Mouse (Mus musculus) left cerebral cortex, postnatal 14 days (tissue): ENCODE data around the gene Wfikkn1. TPM values are rescaled to one million over a fixed set of nuclear protein-coding genes. Genes with fewer than 3 reads are reported as not detected.

ENCODE experiments used
- DNase-seq, 2 experiments: peaks; one replicate each; pipeline ENCODE4 v3.0.0; 2021 to 2022; ENCODE audit warnings: low spot score in 2 of 2, mixed read lengths in 1 of 2
- intact Hi-C: fragments of 180-260 bp; cut with DNase I; formaldehyde crosslinking; loops from one replicate; pipeline ENCODE4 v1.15.1; 2025
- total RNA-seq, 2 experiments: library from RNA; stranded (reverse); gene quantifications; 2 replicates each; pipeline ENCODE4 v1.2.3; 2021

The Wfikkn1 gene
- total RNA-seq, 2 experiments from 2014 or later, result 1.1 to 1.8 TPM

DNA sequence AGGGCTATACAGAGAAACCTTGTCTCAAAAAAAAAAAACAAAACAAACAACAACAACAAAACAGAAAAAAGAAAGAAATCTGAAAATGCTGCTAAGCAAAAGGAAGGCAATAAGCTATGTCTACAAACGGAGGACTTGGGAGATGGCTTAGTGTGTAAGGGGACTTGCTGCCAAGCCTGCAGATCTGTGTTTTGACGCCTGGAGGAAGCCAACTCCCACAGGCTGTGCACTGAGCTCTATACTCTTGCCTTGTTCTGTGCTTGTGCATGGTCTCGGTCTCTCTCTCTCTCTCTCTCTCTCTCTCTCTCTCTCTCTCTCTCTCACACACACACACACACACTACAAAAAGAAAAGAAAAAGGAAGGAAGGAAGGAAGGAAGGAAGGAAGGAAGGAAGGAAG, 8.2 kb upstream of the Wfikkn1 start:
- DNase-seq, result no peak
- intact Hi-C loops, result no loop called here

DNA sequence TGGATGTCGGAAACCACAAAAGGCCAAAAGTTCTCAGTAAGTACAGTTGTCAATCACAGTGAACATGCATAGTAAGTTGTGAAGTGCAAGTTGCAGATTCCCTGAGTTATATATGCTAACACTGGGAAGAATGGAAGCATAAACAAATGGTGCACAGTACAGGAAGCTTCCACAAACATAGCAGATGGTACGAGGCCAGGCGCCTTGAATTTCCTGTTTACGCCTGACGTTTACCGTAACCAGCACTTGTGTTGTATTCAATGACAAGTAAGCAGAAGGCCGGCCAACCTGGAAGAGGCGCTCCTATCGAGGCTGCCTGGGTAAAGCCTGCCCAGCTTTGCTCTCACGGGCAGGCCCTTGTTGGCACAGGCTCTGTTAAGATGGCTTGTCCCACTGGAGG, 6.8 kb upstream of the Wfikkn1 start:
- intact Hi-C loops, result no loop called here
- DNase-seq, result no peak

DNA sequence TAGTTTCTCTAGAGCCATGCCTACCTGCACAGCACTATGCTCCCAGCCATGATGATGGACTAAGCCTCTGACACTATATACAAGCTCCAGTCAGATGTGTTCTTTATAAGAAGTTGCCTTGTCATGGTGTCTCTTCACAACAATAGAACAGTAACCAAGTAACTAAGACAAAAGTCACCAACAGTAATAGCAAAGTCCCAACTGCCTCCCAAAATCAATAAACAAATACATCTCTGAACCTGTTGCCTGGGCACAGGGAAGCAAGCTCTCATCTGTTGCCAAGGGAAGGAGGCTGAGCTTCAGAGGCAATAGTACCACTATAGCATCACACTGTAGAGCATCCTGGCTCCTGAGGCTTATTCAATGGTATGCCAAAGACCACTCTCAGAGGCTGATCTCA, 6.1 kb upstream of the Wfikkn1 start:
- no peak for DNase-seq
- intact Hi-C loops, result no loop called here

DNA sequence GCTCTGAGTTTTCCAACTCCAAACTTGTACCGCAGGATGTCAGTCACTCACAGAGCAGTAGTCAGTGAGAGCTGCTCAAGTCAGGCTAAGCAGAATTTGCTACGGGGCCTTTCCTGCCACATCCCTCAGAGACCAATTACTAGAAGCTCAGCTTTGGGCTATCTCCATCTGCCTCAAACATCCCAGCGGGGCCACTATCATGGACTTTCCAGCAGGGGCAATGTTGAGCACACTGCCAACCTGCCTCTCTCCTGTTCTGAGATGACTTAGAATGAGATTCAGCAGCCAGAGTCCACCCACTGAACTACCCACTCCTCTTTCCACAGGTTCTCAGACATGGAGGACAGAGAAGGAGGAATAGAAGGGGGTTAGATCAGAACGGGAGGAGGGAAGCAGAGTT, 5.0 kb upstream of the Wfikkn1 start:
- DNase-seq, result no peak
- intact Hi-C loops, result no loop called here

DNA sequence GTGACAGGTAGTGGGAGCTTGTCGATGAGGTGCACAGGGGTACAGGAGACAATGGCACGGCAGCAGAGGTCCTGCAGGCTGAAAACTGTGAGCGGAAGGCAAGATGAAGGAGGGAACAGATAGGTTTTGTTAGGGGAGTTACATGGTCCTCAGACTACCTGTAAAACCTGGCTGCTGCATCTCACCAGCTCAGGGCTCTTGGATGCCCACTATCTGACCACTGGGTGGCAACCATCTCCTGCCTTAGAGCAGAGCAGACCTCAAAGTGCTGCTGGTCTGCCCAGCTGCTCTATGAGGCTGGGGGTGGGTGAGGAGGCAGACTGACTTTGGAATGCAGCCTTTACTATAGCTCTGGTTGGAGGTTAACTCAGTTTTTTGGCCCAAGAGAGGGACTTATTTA, 3.2 kb upstream of the Wfikkn1 start:
- no peak for DNase-seq

DNA sequence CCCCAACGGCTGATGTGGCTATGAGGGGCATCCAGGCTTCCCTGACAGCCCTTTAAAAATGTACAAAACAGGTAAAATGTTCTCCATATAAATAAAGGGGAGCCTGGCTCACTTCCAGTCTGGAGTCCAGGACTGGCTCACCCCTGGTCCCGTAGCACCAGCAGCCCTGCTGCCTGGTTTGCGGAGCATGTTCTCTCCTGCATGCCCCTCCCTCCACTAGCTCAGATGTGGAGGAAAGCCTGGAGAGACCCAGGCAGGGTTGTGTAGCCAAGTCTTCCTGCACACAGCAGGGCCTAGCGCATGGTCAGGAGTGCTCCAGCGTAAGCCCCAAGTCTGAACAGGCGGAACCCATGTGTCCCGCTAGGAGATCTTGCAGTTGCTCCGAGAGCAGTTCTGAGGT, 2.6 kb upstream of the Wfikkn1 start:
- intact Hi-C loops, result no loop called here

More for the DNA sequence above, 3.2 kb upstream of the Wfikkn1 start:
- intact Hi-C loops, result no loop called here

DNA sequence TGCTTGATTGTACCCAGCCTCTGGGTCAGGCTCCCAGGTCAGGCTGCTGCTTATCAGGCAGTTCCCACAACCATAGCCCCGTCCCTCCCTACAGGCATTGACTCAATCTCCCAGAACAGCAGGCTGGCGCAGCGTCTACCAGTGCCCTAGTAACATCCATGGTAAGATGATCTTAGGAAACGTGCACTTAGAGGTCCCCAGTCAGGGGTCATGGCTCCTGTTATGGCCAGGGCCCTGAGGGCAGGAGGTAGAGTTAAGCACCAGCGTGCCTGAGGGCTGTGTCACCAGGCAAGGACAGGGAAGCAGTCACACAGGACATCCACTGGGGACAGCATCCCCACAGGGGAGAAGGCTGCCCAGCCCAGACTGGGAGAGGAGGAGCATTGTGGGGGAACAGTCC, 1.6 kb upstream of the Wfikkn1 start:
- intact Hi-C loops, result no loop called here
- DNase-seq, result no peak

More for the DNA sequence above, 2.6 kb upstream of the Wfikkn1 start:
- DNase-seq, result no peak

DNA sequence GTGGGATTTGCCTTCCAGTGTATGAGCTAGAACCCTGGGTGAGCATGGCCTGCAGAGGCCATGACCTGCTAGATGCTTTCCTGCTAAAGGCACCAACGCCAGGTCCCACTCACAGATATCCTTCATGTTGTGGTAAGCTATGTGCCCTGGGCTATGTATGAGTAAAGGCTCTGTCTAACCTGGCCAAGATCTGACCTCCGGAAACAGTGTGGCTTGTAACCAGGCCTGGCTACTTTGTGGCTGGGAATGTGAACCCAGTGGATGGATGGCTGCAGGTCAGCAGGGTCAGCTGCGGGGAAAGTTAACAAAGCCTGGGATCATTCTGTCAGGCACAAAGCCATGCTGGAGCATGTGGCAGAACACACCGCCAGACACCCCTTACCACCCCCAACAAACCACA, 1.0 kb upstream of the Wfikkn1 start:
- no peak for DNase-seq
- intact Hi-C loops, result no loop called here

DNA sequence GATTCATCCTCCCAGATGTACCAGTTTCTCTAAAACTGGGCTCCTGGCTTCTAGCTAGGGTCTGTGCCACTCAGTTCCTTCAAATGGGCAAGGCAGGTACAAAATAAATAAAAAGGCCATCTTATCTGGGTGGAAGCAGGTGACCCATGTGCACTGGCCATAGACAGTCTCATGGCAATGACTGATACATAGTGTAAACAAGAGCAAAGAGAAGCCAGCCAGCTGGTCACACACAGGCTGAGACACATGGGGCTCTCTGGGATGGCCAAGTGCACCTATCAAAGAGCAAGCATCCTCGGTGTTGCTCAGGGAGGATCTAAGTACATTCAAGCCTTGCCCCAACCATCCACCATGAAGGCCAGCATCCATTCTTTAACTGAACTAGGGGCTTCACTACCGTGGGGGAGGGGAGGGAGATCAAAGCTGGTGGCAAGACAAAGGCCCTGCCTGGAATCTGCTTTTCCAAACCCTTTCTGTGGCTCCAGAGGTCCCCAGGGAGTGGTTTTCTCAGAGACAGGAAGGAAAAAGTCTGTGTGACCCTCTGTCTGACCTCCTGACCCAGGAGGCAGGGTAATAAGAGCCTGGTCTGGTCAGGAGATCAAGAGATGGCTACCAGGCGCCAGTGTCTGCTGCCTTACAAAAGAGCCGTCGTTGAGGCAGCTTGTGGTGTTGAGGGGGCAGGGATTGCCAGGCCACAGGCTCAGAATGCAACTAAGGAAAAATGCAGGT, 419 bp upstream of the Wfikkn1 start:
- DNase-seq, result no peak
- intact Hi-C loops, result no loop called here

DNA sequence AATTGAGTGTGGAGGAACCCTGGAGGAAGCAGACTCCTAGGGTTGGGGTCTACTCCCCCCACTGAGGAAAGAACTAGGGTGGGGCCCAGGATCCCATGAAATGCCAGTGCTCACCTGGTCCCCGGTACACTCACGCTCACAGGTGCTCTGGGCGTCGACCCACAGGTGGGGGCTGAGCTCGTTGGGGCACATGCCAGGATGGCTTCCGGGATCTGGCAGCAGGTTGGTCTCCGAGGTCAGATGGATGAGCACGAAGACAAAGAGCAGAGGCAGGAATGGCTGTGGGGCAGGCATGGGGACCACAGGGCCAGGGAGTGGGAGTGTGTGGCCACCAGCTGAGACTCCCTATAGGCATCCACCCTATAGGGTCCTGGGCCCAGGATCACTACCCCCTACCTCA, 908 bp downstream of the Wfikkn1 start:
- intact Hi-C loops, result loop anchor here (5.0 kb wide), 1 partner anchor 43 kb away; no protein-coding TSS in a partner anchor
- DNase-seq, result no peak

DNA sequence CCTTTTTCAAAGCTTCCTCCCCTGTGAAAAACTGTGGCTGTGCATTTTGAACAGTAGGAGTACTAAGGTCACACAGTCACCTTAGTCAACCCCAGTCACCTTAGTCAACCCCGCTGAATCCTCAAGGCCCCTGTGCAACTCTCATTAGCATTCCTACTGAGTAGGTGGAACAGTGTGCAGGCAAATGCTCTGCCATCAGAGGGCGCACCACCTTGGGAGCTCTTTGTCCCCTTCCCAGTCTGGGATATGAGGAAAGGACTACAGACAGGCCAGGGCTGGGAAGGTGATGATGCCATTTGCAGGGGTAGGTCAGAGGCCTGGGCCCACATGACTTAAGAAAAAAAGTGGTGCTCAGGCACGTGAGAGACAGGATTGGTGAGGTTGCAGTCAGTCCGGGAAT, 1.4 kb downstream of the Wfikkn1 start:
- intact Hi-C loops, result loop anchor here (5.0 kb wide), 1 partner anchor 43 kb away; no protein-coding TSS in a partner anchor

DNA sequence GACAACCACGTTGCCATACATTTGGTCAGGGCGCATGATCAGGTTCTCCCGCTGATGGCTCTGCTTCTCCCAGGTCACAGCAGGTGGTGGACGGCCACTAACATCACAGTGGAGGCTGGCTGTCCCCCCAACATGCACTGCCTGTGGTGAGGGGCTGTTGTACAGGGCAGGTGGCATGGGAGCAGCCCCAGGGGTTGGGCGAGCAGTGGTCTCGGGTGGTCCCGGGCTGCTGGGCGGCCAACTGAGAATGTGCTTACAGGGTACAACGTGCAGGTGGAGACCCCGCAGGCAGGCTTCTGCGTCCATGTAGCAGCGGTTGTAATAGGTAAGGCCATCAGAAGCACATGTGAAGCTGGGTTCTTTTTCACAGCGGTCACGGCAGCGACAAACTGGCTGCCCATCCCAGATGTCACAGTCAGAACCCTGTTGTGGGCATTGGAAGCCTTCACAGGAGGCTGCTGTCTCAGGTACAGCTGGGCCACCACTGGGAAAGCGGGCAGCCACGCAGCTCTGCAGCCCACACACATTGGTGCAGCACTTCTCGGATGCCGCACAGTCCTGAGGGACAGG, 2.0 kb downstream of the Wfikkn1 start:
- DNase-seq, result no peak
- intact Hi-C loops, result loop anchor here (5.0 kb wide), 1 partner anchor 44 kb away; no protein-coding TSS in a partner anchor

More for the DNA sequence above, 1.4 kb downstream of the Wfikkn1 start:
- DNase-seq, result peak; percentile 62 to 67

DNA sequence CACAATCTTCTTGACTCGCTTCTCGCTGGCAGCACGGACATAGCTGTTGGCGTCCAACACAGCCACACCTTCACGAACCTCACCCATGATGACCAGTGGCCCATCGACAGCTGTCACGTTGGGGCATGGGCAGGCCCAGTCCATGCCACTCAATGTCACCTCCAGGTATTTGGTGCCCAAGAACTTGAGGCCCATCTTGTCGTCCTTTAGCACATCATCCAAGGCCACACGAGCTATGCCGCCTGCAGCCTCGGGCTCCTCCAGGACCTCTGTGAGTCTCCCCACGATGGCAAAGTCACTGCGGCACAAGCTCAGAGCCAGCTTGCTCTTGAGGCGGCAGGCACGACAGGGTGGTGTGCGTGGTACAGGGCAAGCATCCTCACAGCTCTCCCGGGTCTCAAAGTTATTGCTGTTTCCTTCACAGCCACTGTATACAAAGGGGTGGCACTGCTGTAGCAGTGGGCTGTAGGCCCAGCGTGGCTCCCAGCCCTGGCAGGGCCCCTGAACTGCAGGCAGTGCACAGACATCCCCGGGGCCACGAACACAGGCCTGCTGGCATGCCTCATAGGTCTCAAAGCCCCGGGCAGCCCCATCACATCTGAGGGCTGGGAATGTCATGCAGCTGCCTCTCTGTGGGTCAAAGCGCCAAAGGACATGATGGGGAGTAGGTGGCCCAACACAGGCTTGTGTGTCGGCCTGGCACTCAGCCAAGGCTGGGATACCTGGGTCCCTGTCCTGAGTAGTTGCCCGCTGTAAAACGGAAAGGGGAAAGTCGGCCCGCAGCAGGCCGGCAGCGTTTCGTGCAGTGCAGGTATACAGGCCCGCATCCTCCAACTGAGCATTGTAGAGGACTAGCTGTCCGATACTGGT, 2.7 kb downstream of the Wfikkn1 start:
- intact Hi-C loops, result loop anchor here (5.0 kb wide), 1 partner anchor 44 kb away; no protein-coding TSS in a partner anchor

DNA sequence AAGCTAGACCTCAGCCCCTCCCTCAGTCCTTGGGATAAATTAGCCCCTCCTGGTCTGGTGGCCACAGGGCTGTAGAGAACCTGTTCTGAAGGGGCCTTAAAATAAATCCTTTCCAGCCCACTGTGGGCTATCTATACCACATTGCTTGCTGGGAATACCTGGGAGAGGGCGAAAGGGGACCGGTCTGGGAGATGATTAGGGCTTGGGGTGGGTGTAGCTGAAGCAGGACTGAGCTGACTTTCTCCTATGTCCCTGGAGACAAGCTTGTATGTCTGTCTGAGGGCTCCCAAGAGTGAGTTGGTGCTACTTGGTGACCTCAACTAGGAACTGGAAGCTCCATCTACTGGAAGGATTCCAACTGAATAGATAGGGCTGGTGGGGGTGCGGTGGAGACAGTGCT, 3.6 kb downstream of the Wfikkn1 start:
- intact Hi-C loops, result loop anchor here (5.0 kb wide), 1 partner anchor 45 kb away; no protein-coding TSS in a partner anchor
- no peak for DNase-seq

More for the DNA sequence above, 2.7 kb downstream of the Wfikkn1 start:
- DNase-seq, result peak in 1 of 2 experiments; percentile 31

DNA sequence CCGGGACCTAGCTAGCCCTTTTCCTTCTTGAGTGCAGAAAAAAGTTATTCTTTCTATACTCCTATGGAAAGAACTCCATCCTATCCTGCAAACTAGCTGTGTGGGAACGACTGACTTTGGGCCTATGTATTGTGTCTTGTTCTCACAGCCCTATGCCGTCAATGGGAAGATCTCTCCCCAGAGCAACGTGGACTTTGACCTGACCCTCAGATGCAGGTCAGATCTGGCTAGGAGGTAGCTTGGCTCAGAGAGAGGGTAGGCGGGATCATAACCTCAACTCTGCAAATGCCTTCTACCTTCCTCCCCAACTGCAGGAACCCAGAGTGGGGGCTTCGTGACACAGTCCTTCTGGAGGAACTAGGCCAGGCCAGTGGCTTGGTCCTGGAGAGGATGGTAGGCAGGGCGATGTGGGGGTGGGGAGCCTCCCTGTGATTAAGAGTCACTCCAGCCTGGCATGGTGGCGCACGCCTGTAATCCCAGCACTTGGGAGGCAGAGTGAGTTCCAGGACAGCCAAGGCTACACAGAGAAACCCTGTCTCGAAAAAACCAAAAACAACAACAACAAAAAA, 4.2 kb downstream of the Wfikkn1 start:
- DNase-seq, result no peak
- intact Hi-C loops, result loop anchor here (5.0 kb wide), 1 partner anchor 46 kb away; no protein-coding TSS in a partner anchor

DNA sequence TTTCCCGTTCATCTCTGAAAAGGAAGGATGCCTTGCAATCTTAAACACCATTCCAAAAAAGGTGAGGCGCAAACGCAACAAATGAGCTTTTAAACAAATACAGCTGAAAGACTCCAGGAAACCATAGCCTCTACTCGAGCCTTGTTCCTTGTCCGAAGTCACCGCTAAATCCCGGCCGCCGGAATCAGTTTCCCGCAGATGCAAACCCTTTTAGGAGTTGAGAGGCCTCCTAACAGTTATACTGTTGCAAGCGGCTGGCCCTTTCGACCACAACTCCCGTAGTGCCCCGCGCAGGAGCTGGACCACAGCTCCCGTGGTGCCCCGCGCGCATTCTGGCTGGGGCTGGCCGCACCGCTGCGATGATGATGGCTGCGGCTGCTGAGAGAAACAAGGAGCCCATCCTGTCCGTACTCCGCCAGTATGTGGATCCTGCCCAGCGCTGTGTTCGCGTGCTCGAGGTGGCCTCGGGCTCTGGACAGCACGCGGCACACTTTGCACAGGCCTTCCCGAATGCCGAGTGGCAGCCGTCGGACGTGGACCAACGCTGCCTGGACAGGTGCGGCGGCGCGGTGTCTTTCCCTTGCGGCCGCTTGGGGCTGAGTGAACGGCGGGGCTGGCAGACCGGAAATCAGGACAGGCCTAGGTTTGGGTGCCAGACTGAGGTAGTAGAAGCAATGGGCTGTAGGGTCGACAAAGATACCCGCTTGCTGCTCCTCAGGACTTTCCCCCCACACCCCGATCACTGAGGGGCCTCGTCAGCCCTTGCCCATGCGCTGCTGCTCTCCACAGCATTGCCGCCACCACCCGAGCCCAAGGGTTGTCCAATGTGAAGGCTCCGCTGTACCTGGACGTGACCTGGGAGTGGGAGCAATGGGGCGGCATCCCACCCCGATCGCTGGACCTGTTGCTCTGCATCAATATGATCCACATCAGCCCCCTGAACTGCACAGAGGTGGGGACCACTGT, 5.2 kb downstream of the Wfikkn1 start:
- intact Hi-C loops, result loop anchor here (1.0 to 5.0 kb wide), 2 partner anchors 42 to 47 kb away; partner anchors contain the start of gene Stub1
- peak; percentile 87 to 91 for DNase-seq

DNA sequence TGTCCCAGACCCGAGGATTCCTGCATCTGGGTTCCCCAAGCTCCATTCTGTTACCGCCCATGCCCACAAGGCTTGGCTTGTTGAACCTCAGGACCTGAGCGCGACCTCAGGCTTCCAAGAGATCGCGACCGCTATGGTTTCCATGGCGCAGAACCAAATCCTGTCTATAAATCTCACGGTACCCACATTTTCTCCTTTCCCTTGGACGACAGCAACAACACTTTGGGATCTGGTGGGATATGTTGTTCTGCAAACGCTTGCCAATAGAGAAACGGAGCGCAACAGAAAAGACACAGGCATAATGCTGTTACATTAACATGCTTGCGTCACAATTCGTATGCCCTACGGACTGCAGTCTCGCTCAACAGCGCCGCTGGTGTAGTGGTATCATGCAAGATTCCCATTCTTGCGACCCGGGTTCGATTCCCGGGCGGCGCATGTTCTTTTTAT, 5.9 kb downstream of the Wfikkn1 start, which contains the start of gene Mettl26:
Mettl26 (plus strand) TSS at position 354 of the 450 bp plus-strand sequence.
- intact Hi-C loops, result loop anchor here (1.0 to 5.0 kb wide), 2 partner anchors 41 to 48 kb away; partner anchors contain the start of gene Stub1
- peak; percentile 96 to 100 for DNase-seq

DNA sequence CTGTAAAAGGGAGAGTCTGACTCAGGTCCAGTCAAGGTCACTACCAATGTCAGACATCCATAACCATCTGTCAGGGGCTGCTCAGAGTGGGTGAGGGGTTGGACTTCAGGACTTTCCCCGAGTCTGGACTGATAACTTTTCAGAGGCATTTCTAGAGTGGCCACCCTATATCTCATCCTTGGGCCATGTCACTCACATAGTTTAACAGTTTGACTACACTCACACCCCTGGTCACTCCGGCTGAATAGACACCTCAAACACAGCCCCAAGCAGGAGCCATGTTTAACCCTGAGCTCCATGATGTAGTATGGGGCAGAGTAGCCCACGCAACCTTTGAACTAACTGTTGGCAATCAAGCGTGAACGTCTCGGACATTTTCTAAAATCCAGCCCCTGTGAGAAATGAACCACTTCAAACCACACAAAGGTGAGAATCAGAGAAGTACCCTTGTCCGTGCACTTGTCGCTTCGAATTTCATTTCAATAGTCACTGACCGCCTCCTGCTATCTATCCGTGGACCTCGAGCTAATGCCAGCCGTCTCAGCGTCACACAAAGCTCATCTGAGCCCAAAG, 6.4 kb downstream of the Wfikkn1 start:
- intact Hi-C loops, result no loop called here
- no peak for DNase-seq
